Mouse (Mus musculus) urinary bladder, postnatal 36 days (tissue): Measurements from ENCODE around the gene Ddrgk1.
A peak's percentile ranks its signal among the peaks of the same experiment; 100 is the strongest.

Experiments used
- DNase-seq, 2 experiments: peaks; one replicate each; pipeline ENCODE4 v3.0.0; 2022; ENCODE audit warnings: low spot score in 2 of 2, mixed read lengths in 1 of 2

Gene Ddrgk1

DNA sequence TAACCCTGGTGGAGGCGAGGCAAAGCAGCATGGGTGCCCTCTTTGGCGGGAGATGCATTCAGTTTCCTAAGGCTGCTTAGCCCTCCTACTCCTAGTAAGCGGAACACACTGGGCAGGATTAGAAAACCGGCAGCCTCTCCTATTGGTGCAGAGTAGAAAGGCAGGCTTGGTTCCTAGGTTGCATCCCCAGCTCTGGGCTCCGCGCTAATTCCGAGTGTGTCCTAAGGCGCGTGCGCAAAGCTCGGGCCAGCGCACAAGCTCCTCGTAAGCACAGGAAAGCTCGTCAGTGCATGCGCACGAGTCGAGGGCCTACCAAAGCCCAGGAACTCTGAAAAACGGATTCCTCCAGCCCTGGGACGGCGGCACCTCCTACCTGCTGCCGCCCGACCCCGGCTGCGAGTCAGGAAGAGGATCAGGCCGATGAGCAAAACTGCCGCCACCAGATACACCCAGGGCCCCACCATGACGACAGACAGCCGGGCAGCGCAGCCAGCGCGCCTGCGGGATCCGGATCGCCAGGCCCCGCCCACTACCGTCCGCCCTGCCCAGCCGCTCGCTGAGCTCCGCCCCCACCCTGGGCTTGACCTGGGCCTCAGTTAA is at the start of gene Ddrgk1:
Ddrgk1 (minus strand) TSS at position 558 of the 600 bp plus-strand sequence.
- peak; percentile 89 to 91 for DNase-seq

DNA sequence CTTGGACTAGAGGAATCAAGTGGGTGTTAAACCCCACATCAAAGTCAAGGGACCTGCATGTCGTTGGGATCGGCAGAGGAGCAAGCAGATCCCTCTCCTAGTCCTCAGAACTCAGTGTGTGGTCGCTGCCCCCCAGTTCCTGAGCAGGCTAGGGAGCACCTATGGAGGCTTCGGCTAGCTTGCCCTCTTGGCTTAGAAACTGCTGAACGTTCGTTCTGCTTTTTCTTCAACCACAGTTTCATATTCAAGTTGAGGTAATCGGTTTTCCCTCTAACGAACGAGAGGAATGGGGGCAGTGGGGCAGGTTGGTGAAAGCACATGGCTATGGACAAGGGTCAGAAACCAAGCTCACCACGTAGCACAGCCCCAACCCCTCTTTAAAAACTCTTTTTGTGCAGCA is 42.6 kb upstream of the Ddrgk1 start:
- no peak for DNase-seq

DNA sequence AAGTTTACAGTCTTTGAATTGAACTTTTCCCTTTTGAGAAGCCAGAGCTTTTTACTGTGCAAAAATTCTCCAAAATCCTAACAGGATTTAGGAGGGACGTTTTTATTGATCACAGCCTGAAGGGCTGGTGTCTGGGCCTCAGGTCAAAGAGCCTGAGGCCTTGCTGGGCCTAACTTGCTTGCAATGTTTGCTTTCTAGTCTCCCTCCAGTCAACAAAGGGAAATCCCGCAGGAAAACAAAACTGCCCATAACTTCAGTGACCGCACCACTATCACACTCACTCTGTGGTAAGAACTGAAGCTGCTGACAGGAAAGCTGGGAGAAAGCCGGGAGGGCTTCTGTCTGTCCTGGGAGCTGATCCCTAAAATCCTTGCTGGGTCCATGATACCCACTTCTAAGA is 42.1 kb upstream of the Ddrgk1 start:
- no peak for DNase-seq

GRCm38 (mm10) chr2:130705178-130705577 is 40.7 kb upstream of the Ddrgk1 start:
- DNase-seq, result no peak

GRCm38 (mm10) chr2:130704040-130705001 is 39.9 kb upstream of the Ddrgk1 start:
- no peak for DNase-seq

GRCm38 (mm10) chr2:130697821-130698266 is 33.4 kb upstream of the Ddrgk1 start:
- DNase-seq, result no peak

- DNase-seq, result peak; percentile 32 to 60
Observed at GRCm38 (mm10) chr2:130697153-130697810, 32.8 kb upstream of the Ddrgk1 start, which contains the start of gene Slc4a11. Gene Slc4a11, minus strand, starts transcription at chr2:130697519.

GRCm38 (mm10) chr2:130696700-130697152 is 32.3 kb upstream of the Ddrgk1 start:
- DNase-seq, result peak in 1 of 2 experiments; percentile 15

DNA sequence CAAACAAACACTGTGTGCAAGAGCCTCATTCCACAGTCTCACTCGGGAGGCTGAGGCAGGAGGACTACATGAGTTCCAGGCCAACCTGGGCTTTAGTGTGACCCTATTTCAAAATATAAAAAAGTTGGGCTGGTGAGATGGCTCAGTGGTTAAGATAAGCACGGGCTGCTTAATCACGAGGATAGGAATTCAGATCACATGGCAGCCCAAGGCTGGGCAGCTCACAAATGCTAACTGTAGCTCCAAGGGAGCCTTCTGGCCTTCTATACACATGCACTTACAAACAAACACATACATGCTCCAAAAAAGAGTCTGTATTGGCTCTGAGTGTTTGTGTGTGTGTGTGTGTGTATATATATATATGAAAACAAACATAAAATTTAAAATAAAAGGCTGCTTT is 29.1 kb upstream of the Ddrgk1 start:
- no peak for DNase-seq

DNA sequence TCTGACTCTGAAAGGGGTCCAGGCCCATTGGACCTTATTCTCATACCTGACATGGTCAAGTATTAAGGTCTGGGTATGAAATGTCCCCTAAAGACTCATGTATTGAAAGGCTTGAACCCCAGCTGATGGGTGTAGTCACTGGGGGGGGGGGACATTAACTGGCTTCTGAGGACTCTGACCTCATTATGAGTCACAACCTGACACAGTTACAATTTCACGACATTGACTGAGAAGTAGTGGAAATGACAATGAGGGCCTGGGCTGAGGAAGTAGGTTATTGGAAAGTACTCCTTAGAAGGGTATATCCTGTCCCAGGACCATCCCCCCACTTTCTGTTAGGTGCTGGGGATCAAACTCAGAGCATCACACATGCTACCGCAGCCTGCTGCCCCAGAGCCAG is 24.6 kb upstream of the Ddrgk1 start:
- no peak for DNase-seq

GRCm38 (mm10) chr2:130685426-130685825 is 21.0 kb upstream of the Ddrgk1 start:
- no peak for DNase-seq

DNA sequence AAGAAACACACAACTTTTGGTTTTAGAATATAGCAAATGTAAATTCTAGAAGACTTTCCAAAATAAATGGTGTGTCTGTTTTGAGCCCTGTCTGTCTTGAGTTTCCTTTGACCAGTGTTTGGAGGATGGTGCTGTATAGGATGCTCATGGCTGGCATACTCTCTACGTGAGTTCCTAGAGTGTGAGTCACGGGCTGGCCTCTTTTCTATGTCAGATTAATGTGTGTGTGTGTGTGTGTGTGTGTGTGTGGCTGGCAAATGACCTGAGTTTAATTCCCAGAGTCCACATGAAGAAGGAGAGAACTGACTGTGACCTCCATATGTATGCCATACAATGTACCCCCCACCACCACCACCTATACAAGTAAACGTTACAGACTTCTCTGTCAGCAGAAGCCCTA is 17.1 kb upstream of the Ddrgk1 start:
- no peak for DNase-seq

- no peak for DNase-seq
Observed at GRCm38 (mm10) chr2:130679899-130680298, 15.4 kb upstream of the Ddrgk1 start.

DNA sequence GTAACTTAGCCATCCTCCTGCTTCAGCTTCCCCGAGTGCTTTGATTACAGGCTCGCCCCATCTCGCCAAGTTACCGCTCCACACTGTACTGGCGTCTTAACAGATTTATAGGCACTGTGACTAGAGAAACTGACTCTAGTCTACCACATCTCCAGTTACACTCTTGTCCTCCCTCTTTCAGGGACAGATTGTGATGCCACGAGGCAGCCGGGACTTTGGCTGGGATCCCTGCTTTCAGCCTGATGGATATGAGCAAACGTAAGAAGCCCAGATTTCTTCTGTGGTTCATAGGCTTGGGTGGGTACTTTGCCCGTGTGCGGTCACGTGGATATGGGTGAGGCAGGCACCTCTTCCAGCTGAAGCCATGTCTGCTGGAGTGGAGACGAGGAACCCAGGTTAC is 14.7 kb upstream of the Ddrgk1 start:
- no peak for DNase-seq

DNA sequence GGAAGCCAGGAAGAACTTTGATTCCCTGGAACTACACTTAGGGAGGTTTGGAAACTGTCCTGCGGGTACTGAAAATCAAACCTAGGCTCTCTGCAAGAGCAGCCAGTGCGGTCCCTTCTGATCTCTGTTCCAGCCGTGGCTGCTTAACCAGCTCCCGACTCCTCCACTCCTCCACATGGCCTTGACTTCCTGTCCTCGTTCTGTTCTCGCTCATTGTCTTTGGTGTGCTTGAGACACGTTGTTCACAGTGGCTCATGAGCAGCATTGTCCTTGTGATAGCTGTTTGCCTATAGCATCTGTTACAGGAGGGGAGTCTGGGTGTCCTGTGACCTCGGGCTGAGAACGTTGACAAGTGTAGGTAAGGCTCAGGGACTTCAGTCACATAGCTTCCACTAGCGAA is 12.8 kb upstream of the Ddrgk1 start:
- DNase-seq, result no peak

GRCm38 (mm10) chr2:130667559-130667958 is 3.1 kb upstream of the Ddrgk1 start, which contains the start of gene Itpa:
Gene Itpa, plus strand, starts transcription at chr2:130667610.
- peak; percentile 75 to 86 for DNase-seq

DNA sequence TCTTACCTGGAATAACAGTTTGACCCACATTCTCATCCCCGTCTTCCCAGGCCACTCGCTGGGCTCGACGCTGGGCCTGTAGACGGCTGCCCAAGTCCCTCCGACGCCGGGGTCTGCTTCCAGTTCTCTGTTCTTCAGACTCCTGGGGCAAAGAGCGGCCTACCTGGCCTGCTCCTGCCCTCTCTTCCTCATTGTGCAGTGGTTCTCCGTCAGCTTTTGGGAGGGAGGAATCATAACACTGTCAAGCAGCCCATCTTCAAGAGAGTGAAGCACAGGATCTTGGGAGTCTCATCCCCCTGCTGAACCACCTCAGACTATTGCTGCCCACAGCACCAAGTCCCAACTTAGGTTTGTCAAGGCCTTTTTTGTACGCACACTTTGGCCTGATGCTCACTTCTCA is 1.1 kb downstream of the Ddrgk1 start:
- no peak for DNase-seq

- no peak for DNase-seq
Observed at GRCm38 (mm10) chr2:130658530-130658929, 5.9 kb downstream of the Ddrgk1 start.

GRCm38 (mm10) chr2:130657541-130657940 is 6.9 kb downstream of the Ddrgk1 start:
- no peak for DNase-seq

DNA sequence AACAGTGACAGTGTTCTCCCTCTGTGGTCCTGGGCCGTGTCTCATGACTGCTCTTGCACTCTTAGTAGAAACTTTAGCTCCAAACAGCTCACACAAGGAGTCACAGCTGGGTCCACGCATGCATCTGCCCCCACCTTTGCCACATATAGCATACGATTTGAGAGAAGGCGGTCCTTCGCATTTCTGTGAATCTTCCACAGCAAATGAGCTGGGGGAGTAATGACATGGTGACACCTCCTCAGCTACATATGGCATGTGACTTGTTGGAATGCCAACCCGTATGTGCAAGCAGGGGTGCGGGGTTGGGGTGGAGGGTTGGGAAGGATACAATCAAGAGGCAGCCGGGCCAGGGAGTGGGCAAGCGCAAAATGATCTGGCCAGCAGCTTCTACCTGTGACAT is 7.9 kb downstream of the Ddrgk1 start:
- DNase-seq, result no peak

DNA sequence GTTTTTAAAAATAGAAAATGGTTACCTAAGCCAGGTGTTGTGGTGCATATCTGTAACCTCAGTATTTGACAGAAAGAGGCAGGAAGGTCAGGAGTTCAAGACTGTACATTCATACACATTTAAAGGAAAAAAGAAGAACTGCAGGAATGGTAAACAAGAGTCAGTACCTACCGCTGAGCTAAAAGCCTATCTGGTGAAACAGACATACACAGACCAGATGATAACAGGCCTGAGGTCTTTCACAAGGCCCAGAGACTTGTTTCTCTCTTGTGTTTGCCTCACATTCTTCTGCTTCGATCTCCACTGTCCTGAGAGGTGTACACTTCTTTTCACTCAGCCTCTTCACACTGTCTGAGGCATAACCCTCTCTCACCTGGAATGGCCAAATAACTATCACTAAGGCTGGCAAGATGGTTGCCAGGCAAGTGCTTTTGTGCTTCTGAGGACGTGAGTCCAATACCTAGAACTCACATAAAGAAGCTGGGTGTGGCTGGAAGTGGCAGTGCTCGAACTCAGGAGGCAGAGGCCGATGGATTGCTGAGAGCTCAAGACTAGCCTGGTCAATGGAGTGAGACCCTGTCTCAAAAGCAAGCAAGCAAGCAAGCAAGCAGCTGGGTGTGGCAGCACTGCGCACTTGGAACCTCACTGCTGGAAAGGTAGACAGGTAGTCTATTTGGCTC is 8.7 kb downstream of the Ddrgk1 start:
- DNase-seq, result no peak

DNA sequence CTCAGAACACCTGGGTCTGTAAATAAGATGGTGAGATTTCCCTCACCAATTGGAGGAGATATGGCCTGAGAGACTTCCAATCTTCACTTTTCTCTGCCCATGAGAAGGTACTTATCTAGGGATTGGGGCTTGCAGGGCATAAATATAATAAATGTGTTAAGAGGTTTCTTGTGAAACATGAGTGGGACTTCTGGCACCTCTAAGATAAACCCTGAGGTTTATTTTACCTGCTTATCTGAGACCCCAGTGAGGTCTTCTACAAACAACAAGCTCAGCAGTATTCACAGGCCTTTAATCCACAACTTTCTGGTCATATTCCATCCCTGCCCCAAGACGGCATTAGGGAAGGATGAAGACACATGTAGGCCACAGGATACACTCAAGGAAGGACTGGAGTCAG is 10.7 kb downstream of the Ddrgk1 start:
- no peak for DNase-seq
